Mouse (Mus musculus) spleen, adult 18-20 months (tissue): ENCODE data around the gene Cct6b.

Experiments used
- DNase-seq, 2 experiments: peaks; one replicate each; pipeline ENCODE4 v3.0.0; 2022; ENCODE audit warnings: mixed read lengths in 2 of 2

The Cct6b gene

DNA sequence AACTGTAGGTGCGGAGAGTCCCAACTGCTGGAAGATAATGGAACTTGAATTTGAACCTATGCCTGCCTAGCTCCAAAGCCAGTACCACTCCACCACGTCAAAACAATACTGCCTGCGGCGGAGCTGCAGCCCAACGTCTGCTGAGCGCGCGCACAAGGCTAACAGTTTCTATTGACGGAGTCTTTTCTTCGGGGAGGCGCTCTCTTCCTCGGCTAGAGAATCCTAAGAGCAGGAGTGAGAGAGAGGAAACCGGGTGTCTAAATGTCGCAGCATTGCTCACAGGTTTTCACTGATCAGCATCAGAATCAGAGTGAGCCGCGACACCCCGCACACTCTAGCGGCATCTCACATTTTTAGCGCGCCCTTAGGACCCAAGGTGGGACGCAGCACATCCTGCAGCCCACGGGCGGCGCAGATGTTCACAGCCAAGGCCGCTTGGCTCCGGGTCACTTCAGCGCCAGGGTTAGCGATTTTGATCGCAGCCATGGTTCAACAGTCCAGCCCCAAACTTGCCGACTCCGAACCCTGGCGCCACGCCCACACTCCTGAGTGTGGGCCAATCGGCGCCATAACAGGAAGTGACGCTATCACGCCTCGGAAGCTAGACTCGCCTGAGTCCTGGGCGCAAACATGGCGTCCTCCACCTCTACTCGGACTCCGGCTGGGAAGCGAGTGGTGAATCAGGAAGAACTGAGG, at the start of gene Cct6b, which contains the start of gene Zfp830:
TSS of gene Cct6b (minus strand) at position 580 of the 696 bp plus-strand sequence.
TSS of gene Zfp830 (plus strand) at position 604 of the 696 bp plus-strand sequence.
- peak; percentile 79 to 87 for DNase-seq

DNA sequence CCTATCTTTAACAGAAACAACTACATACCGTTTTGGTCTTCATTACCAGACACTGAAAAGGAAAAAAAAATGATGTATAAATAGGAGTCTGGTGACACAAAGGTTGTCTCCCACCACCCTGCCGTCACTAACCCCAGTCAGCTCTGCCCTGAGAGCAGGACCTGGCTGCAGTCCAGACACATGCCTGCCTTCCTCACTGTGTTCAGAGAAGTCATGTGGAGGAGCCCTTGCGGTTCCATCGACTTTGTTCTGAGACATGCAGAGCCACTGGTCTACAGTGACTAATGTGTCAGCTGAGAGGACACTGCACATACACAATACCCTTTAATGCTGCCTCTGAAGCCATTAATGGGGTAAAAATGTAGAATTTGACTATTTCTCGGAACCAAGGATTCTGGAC, 44.4 kb upstream of the Cct6b start:
- DNase-seq: no peak

DNA sequence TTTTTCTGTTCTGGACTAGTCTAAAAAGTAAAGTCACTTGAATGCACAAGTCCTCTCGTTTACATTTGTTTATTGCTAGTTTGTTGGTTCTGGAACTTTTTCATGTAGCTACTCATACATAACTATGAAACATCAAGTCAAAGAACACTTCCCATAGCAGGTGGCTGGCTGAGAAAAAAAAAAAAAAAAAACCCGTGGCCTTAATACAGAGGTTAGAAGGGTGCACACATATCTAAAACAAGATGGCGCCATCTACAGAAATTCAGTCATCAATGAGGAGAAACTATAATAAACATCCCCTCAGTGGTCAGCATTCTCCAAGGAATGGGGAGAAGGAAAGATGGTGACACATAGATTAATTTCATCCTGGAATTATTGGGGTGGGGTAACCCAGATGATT, 43.2 kb upstream of the Cct6b start:
- no peak for DNase-seq

DNA sequence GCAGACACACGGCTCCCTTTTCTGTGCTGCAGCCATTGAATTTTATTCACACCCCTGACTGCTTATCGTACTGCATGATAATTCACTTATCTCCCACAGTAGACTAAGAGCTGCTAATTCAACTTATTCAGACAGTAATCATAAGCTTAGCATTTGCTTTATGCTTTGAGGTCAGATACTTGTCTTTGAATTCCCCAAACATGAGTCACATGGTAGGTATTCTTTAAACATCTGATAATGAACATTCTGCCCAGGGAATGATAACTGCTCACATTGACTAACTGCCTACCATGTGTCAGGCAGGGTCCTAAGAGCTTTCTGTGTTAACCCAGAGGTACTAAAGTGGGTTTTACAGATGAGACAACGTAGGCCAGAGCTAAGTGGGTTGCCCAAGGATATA, 42.5 kb upstream of the Cct6b start:
- no peak for DNase-seq

DNA sequence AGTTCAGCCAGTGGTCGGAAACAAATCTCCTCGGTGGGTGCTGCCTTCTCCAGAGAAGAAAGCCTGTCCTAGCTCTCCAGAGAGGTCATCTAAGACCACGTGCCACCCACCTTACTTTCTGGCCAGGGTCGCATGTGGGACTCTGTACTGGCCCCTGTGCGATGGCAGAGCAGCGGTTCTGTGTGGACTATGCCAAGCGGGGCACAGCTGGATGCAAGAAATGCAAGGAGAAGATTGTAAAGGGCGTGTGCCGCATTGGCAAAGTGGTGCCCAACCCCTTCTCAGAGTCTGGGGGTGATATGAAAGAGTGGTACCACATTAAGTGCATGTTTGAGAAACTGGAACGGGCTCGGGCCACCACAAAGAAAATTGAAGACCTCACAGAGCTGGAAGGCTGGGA, 19.3 kb upstream of the Cct6b start:
- no peak for DNase-seq

DNA sequence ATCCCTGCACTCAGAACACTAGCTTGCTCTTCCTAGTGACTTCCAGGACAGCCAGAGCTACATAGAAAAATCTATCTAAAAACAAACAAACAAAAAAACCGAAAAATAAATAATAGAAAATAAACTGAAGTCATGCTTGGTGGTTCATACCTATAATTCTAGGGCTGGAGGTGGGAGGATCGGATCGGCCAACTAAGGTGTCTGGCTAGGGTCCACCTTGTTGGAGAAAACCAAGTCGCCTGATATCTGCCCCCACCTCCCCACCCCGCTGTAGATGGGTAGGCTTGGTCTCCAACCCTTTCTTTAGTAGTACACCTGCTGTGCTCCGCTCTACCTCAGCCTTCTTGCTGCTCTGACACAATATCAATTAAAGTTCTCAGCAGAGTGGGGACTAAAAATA, 18.1 kb upstream of the Cct6b start:
- no peak for DNase-seq

DNA sequence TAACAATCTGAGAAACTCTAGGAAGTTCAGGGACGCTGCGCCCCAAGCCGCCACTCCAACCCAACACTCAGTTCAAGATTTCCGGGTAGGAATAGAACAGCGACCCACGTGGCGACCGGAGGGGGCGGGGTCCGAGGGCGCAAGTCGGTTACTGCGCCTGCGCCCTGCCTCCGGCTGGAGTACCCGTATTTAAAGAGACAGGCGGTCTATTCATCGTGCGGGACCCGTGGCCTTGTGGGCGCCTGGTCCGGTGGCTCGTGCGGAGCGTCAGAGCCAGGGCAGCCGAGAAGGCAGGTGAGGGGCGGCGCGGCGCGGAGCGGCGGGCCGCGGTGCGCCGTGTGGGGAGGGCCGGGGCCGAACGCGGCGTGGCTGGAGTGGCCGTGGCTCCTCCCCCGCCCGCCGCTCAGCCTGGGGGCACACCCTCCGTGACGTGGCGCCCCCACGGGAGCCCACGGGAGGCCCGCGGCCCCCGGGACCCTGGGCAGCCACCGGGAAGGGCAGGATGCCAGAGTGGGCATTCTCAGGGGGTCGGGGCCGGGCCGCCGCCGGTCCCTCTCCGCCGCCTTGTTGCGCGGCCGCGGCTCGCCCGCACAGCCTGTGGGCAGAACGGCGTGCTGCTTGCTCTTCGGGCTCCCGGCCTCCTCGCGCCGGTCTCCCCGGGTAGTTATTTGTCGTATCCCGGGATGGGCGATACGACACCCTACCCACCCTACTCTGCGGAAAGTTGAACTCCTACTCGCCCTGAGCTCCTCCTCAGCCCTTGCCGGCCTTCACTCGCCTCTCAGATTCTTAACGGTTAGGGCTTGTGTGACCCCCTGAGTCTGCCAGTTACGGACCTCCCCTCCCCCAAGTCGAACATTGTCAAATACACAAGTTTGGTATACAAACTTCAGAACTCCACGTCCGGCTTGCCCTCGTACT, 17.1 kb upstream of the Cct6b start, which contains the start of gene Lig3:
TSS of gene Lig3 (plus strand) at position 126 of the 921 bp plus-strand sequence.
- peak; percentile 88 to 94 for DNase-seq

DNA sequence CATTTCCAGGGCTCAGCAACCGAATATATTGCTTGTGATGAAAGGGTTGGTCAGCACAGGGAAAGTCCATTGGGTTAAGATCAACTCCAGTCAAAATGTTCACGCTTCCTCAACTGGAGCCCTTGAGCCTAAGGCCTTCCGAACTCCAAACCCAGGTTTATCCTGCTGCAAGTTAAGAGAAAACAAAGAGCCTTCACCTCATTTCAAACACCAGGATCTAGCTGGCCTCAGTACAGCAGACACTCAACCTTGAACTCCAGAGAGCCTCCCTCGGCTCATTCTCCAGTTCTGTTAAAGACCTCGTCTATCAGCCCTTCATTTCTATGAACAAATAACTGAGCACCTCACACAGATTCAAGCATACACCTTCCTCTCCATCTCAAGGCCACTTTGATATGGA, 16.0 kb upstream of the Cct6b start:
- no peak for DNase-seq

DNA sequence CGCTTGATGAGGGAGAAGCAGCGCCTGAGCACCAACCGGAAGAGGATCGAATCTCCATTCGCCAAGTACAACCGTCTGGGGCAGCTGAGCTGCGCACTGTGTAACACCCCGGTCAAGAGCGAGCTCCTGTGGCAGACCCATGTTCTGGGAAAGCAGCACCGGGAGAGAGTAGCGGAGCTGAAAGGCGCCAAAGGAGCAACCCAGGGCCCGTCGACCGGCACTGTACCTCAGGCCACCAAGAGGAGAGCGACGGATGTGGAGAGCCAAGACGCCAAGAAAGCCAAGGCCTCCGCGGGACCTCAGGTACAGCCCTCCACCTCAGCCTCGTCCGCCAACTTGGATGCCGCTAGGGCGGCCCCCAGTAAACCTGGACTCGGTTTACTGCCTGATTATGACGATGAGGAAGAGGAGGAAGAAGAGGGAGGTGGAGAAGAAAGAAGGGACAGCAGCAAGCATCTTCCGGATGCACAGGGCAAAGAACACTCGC, 360 bp upstream of the Cct6b start:
- DNase-seq: no peak

DNA sequence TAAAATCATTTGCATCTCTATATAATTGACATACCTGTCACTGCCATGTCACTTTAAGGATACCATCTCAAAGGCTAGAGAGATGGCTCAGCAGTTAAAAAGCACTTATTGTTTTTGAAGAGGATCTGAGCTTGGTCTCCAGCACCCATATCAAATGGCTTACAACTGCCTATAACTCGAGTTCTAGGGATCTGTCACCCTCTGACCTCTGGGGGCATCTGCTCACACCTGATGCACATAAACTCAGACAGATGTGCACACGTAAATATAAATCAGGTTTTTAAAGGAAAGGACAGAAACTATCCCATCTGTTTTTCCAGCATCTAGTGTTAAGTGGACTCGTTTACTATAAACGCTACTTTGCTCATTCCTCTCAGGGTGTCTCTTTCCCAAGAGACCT, 860 bp downstream of the Cct6b start:
- DNase-seq: no peak

DNA sequence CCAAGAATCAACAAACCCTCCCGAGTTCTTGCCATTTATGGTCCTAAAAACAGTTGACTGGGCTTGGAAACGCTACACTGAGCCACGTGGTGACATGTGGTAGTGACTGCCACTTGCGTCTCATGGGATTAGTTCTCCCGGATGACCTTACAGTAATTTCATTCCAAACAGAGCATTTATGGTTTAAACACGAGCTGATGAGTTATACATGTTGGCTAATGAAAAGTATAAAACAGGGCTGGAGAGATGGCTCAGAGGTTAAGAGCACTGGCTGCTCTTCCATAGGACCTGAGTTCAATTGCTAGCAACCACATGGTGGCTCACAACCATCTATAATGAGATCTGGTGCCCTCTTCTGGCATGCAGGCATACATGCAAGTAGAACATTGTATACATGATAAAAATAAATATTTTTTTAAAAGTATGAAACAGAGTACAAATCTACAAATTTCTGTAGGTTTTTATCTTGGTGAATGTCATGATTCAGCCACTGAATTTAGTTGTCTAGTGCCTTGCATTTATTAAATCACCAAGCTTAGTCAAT, 1.8 kb downstream of the Cct6b start:
- DNase-seq: no peak

DNA sequence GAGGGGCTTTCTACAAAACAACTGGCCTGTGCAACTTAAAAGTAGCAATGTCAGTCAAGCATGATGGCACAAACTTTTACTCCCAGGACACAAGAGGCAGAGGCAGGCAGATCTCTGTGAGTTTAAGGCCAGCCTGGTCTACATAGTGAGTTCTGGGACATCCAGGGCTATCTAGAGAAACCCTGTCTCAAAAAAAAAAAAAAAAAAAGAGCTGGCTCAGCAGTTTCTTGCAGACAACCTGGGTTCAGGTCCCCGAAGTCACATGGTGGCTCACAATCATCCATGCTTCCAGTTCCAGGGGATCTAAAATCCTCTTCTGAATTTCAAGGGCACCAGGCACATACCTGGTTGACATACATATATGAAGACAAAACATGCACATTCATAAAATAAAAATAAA, 8.2 kb downstream of the Cct6b start:
- no peak for DNase-seq

DNA sequence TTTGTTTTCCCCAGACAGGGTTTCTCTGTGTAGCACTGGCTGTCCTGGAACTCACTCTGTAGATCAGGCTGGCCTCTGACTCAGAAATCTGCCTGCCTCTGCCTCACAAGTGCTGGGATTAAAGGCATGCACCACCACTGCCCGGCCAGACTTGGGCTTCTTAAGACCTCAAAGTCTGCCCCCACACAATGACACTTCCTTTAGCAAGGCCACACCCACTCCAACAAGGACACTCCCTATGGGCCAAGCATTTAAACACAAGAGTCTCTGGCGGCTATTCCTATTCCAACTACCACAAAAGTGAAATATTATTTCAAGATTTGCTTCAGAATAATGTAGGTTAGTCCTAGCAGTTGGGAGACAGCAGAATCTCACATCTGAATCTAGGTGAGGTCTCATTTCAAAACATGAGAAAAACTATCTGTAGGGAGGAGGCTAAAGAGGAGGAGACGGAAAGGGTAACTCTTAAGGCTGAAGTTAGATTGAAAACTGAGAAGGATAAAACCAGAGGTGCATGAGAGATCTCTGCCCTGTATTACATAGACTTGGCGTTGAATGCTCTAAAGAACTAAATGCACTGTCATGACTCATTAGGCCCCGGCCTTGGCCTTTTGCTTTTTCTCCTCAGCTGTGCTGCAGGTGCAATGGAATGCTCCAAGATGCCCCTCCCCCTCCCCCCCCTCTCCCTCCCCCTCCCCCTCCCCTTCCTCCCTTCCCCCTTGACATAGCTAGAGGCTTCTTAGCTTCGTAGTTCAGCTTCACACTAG, 11.6 kb downstream of the Cct6b start:
- no peak for DNase-seq

DNA sequence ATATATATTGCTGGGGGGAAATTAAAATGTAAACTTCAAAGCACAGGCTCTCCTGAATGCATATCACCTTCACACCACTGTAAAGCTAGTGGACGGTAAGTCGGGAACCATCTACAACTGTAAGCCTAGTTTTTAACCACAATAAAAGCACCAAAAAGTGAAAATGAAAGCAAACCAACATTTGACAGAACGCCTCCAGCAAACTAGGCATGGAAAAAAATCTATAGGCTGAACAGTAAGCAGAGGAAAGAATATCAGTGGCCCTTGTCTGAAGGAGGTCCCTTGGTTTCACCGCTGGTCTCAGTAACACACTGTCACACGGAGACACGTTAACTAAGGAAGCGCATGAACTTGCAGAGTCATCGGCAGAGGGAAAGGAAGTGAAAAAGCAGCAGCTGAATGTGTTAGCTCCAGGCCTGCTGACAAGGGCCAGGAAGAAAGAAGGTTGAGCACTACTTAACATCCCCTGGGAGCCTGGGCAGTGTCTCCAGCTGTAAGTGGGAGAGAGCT, 17.2 kb downstream of the Cct6b start:
- DNase-seq: peak; percentile 8 to 37

DNA sequence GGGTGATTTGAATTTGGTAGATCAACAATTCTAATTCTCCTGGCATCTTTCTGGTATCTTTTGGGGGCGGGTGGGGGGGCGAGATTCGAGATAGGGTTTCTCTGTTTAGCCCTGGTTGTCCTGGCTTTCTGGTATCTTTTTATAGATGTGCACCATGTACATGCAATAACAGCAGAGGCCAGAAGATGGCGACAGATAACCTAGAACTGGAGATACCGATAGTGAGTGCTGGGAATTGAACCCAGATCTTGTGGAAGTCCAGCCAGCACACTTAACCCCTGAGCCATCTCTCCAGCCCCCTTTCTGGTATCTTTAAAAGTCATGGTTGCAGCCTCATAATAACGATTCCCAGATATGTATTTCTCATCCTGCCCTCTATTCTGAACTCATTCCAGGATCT, 18.0 kb downstream of the Cct6b start:
- peak; percentile 16 to 65 for DNase-seq

DNA sequence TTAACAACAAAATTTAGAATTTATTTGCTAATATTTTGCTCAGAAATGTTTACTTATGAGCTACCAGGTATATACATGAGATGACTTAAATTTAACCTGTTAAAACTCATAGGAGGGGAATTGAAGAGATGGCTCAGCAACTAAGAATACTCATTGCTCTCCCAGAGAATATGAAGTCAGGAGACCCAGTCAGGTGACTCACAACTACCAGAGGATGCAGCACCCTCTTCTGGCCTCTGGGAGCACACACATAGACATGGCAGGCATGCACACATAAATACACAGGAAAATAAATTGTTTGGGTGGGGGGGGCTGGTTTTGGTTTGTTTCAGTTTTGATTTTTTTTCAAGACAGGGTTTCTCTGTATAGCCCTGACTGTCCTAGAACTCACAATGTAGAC, 25.1 kb downstream of the Cct6b start:
- no peak for DNase-seq

DNA sequence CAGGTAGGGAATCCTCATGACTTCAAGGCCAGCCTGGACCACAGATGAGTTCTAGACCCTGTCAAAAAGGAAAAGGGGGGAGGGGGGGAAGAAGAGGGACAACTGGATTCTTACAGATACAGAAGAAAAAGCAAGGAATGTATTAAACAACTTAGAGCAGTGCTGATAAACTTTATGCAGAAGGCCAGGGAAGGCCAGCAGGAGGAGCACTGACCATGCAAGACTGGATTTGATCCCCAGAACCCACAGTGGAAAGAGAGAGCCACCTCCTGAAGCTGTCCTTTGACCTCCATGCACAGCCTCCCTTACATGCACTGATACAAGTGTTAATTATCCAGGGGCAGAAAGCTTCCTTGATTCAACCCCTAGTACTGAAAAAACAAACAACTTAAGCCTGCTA, 29.9 kb downstream of the Cct6b start:
- DNase-seq: no peak

DNA sequence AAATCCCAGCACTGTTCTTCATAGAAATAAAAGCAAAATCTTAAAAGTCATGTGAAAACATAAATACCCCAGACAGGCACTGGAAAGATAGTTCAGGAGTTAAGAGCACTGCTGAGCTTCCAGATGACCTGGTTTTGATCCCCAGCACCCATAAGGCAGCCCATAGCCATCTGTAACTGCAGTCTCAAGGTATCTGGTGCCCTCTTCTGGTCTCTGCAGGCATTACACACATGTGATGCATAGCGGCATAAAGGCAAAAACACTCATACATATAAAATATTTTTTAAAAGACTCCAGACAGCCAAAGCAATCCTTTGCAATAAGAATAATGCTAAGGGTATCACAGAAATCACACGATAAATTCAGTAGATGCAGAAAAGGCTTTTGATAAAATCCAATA, 37.3 kb downstream of the Cct6b start:
- DNase-seq: no peak

DNA sequence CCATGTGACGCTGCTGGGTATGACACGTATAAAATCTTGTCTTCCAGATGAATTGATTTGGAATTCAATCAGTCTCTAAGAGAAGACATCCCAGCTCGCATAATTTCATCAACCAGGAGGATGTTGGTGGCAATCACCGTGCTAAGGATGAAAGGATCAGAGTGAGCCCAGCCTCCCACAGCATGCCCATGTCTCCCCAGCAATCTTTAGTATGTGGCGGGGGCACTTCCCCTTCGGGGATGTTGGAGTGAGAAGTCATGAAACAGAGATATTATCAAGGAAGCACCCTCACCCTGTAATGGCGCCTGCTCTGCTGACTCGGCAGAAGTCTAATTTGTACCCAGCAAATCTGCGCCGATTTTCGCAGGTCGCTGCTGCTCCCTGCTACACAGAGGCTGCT, 44.8 kb downstream of the Cct6b start:
- no peak for DNase-seq

DNA sequence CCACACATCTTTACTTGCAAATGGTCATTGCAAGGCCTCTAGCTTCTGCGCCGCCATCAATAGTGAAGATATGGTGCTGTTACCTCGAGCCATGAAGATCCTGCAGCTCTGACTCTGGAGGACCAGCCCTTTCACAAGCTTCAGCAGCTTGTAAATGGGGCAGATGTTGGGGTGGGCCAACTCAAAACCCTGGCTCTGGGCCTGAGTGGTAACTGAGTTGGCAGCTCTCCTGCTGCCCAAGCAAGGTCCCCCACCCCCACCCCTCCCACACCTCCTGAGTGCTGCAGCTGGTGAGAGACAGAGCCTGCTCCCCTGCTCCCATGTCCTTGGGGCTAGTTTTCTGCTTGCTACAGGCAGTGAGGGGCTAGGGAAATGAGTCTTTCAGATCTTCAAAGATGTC, 51.4 kb downstream of the Cct6b start:
- DNase-seq: no peak

DNA sequence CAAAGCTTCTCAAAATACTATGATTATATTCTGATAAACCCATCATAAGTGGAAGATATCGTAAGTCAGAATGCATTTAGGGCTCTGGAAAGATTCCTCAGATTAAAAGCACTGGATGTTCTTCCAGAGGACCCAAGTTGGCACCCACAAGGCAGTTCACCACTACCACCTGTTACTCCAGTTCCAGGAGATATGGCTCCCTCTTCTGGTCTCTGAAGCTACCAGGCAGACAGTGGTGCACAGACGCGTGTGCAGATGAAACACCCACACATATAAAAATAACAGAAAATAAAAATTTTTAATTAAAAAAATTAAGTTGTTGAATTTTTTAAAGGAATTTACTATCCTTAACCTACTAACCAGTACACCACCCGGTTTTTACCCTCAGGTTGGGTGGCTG, 55.2 kb downstream of the Cct6b start:
- no peak for DNase-seq

DNA sequence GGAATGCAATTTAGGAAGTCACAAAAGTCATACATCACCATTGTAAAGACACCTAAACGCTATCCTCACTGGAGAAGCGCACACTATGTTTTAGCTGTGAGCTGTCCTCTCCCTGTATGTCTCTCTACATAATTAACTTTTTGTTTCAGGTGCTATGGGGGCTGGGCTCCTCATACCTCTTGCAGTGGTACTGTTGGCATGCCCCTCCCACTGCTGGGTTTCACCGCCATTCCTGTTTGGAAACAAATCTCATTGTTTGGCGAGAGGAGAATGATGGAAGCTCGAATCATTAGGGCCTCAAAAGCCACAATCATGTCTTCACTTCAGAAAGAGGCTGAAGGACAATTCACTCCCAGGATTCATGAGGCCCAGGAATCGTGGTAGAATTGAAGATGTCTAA, 59.0 kb downstream of the Cct6b start:
- DNase-seq: no peak
